Mouse (Mus musculus) gastrocnemius, postnatal 14 days (tissue): Measurements from ENCODE around the gene Btg1. TPM values are rescaled to one million over a fixed set of nuclear protein-coding genes. Genes with fewer than 3 reads are reported as not detected.

ENCODE experiments used
- DNase-seq: peaks from one replicate; pipeline ENCODE4 v3.0.0; 2021; ENCODE audit warnings: mixed read lengths
- intact Hi-C: fragments of 180-260 bp; cut with DNase I; formaldehyde crosslinking; loops from one replicate; pipeline ENCODE4 v1.15.1; 2025; ENCODE audit warnings: low total_unique reads
- total RNA-seq, 2 experiments: library from RNA; stranded (reverse); gene quantifications; 2 replicates each; pipeline ENCODE4 v1.2.3; 2021

Gene Btg1
- total RNA-seq, 2 experiments from 2014 or later = 27.3 to 31.1 TPM

DNA sequence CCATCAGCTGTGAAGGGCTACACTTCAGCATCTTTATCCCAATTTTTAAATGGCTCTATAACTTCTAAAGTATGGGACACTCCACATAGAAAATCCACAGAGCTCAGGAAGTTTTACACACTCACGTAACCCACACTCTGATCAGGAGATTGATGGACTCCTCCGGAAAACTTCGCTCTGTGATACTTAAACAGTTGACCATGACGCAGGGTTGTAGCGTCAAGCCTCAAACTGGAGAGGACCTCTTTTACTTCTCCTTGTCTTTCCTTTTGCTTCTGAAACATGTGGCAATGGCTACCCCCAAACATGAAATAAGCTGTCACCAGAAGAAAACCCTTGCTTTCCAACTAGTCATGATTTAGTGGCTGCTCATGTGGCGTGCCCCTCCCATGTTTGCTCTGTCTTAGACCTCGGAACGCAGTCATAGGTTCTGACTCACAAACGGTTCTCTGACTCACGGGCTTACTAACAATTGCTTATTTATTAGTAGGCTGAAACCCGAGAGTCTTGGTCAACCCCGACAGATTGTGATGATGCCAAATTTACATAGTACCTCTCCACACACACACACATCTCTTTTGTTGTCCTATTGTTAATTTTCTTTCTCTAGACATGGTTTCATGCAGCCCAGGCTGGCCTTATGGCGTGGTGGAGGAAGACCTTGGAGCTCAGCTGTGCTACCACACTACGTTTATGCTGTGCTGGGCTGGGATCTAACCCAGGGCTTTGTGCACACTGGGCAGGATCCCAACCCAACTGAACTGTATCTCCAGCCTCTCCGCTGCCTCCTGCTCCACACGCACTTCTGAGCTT lies 11.5 kb downstream of the Btg1 start:
- peak; percentile 8 for DNase-seq
- intact Hi-C loops = no loop called here

DNA sequence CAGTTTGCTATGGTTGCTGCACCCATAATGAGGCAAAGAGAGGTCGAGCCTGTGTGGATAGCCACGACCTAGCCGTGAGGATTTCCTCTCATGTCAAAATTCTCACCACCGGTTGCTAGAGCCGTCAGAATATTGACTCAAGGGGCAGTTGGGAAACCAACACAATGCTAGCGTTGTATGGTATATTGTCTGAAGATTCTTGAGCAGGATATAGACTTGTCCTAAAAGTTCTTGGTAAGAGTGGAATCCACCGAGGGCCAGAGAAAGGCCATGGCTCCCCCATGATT lies 12.1 kb downstream of the Btg1 start:
- intact Hi-C loops = no loop called here
- DNase-seq = no peak

- no peak for DNase-seq
- intact Hi-C loops = no loop called here
These were observed 13.3 kb downstream of the Btg1 start for GRCm38 (mm10) chr10:96630110-96630509.

DNA sequence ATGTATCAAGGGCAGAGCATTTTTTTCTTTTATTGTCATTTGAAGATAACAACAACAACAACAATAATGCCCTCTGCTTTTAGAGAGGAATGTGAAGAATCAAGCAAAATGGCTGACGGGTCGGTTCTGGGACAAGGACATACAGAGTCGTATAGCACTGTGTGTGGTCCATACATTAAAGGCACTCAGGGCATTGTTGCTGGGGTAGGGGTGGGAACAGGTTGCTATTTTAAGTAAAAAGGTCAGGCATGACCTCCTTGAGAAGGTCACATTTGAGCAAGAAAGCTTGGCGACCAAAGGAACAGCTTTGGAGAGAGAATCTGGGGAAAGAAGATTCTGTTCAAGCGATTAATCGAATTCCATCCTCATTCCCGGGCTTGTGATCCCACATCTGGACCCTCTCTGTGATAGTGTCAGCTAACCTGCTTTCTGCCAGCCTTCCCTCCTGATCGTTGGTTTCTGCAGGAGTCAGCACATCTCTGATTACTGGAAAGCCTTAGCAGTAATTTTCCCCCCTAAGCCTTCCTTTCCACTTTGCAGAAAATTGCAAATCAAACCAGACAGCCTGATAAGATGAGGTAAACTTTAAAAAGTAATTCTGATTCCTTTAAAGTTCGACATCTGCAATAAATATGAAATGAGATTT lies 14.4 kb downstream of the Btg1 start:
- no peak for DNase-seq
- intact Hi-C loops = no loop called here

- intact Hi-C loops = no loop called here
- DNase-seq = no peak
These were observed 15.7 kb downstream of the Btg1 start for GRCm38 (mm10) chr10:96632271-96633144.

GRCm38 (mm10) chr10:96633145-96633516 lies 16.3 kb downstream of the Btg1 start:
- no peak for DNase-seq
- intact Hi-C loops = no loop called here

GRCm38 (mm10) chr10:96635472-96635871 lies 18.7 kb downstream of the Btg1 start:
- intact Hi-C loops = no loop called here
- DNase-seq = no peak

- intact Hi-C loops = no loop called here
These were observed 21.7 kb downstream of the Btg1 start for GRCm38 (mm10) chr10:96638477-96638876.

GRCm38 (mm10) chr10:96642014-96642413 lies 25.2 kb downstream of the Btg1 start:
- no peak for DNase-seq
- intact Hi-C loops = no loop called here

More at GRCm38 (mm10) chr10:96638477-96638876, 21.7 kb downstream of the Btg1 start:
- no peak for DNase-seq

DNA sequence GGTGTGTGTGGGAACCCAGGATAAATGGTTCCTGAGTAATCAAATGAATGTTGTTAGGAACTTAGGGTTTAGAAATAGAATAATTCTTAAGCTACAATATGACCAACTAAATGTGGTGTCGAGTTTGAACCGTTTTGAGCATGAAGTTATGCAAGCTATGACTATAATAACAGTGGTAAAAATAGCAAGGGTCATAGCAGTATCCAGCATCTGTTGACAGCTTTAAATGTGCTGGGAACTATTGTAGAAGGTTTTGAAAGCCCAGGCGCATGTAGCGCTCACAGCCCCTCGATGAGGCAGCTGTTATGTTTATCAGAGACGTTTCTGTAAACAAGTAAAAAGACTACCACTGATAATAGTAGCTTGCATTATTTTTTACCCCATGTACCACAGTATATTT lies 25.9 kb downstream of the Btg1 start:
- intact Hi-C loops = no loop called here
- no peak for DNase-seq

DNA sequence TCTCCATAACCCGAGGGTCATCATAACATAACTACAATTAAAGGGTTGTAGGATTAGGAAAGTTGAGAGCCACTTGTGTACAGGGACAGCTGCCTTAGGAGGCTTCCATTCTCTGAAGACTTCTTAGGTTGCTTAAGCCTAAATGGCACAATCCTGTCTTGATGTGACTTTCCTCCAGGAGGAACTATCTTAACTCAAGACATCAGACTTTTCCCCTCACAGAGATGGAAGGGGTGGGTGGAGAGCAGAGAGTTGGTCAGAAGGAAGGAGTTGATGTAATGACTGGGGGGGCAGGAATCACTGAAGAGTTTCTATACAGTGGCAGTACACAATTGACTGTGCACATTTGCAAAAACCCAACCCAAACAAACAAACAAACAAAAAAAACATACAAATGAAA lies 28.4 kb downstream of the Btg1 start:
- no peak for DNase-seq
- intact Hi-C loops = no loop called here

GRCm38 (mm10) chr10:96646024-96646866 lies 29.4 kb downstream of the Btg1 start:
- intact Hi-C loops = no loop called here
- DNase-seq = peak; percentile 14

DNA sequence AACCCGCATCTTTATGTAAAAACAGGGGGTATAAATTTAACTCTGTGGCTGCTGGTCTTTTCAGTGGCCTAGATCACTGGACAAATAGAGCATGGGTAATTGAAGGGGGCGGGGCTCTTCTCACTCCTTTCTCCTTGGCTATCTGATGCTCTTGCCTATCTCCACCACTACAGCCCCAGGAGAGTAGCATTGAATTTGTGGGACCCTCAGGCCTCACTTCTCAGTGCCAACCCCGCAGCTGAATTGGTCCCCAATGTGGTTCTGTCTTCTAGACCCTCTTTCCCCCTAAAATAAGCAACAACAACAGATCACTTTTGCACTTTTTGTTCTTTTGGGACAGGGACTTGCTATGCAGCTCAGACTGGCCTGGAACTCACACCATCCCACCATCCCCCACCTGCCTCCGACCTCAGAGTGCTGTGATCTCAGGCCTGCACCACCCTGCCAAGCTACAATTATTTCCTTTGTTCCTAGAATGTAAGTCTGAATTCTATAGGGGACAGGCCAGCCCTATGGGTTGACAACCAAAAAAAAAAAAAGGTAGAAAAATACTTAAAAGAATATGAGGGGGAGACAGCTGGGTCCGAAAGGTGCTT lies 30.2 kb downstream of the Btg1 start:
- intact Hi-C loops = no loop called here
- DNase-seq = no peak

DNA sequence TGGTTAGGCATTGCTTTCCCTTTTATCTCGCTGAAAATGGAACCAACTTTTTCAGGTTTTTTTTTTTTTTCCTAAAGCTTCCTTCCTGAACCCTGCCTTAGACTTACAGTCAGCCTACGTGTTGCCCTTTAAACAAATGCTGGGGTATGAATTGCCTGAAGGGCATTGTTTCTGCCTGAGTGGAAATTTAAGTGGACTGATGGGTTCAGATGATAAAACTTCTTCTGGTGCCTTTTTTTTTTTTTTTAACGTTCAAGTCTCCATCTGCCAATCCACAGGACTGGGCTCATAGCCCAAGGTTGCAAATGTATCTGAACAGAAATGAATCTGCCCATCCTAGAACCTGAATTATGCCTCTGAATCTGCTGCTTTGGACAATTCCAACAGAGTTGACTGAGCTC lies 31.4 kb downstream of the Btg1 start:
- intact Hi-C loops = no loop called here
- DNase-seq = no peak

DNA sequence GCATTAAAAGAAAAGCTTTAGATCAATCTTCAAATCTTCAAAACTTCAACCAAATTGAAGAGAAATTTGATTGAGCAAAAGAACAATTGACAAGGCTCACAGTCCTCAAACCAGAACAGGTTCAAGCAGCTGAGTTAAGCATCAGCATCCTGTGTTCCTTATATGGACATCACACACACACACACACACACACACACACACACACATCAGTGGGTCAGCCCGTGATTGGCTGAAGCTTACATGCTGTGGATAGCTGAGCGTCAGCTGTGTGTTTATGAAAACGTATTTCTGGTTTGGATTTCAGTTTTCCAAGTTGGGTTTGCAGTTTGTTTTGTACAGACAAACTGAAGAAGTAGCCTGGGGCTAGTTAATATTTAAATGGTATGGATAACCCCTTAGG lies 32.7 kb downstream of the Btg1 start:
- no peak for DNase-seq
- intact Hi-C loops = no loop called here

GRCm38 (mm10) chr10:96652372-96652771 lies 35.6 kb downstream of the Btg1 start:
- no peak for DNase-seq
- intact Hi-C loops = no loop called here

- intact Hi-C loops = no loop called here
- no peak for DNase-seq
These were observed 36.2 kb downstream of the Btg1 start for GRCm38 (mm10) chr10:96653030-96653429.

DNA sequence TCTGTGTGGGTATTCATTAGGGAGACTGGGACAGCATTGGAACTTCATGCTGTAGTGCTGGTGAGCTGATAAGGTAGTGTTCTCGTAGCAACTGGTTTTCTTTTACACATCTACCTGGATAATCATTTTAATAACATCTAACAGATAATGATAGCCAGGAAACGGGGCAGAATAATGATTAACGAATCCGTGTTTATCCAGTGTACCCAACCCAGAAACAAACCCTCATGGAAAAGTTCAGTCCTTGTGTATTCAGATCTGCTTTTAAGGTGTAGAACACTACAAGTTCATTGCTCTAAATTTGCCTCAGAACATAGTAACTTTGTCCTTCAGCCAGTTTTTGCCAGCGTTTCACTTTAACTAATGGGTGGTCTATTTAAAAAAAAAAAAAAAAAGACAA lies 37.3 kb downstream of the Btg1 start:
- no peak for DNase-seq
- intact Hi-C loops = no loop called here

DNA sequence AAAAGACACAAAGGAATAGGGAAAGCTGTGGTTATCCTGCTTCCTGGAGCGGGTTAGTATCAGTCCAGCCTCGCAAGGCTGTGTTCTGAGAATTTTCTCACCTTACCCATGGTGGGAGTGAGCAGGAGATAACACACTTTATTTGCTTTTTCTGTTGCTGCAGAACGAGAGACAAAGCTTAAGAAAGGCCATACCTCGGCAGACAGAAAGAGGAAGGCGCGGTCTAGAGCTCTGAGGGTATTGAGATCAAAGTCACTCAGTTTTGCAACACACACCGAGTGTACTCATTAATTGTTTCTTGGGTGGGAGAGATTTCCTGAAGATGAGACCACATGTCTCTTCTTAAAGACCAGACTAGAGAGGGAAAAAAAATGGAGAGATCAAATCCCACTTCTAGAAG lies 37.8 kb downstream of the Btg1 start:
- intact Hi-C loops = no loop called here
- no peak for DNase-seq
